Mouse (Mus musculus) stomach, postnatal 0 days (tissue): ENCODE measurements around the gene Mtus2.

Experiments
- CTCF ChIP-seq: IDR thresholded peaks from 2 replicates; pipeline ENCODE4 v1.5.1; 2016; ENCODE audit warnings: antibody characterized with exemption, low read depth, mild to moderate bottlenecking, moderate library complexity
- EP300 ChIP-seq: optimal IDR thresholded peaks from 2 replicates; pipeline ENCODE3; 2016; ENCODE audit warnings: antibody characterized with exemption

DNA sequence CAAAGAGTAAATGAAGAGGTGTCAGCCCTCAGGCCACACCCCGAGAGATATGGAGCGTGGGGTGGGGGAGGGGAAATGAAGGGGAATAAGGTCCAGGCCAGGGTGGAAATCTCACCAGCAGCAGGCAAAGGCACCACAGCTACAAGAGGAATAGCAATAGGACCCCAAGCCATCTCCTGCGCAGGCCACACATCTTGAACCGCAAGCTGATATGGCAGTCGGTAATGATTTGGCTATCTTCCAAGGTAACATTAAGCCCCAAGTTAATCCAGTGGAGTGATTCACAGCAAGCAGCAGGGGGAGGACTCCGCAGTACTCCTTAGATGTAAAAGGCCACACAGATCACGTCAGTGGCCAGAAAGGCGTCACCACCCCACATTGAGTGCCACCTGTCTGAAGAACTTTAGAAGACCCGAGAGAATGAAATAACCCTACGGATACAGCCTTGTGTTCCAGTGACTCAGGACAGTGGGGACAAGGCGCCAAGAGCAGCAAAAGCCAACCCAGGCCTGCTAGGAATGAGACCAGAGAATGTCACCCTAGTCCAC, 374.2 kb downstream of the Mtus2 start:
- no peak; the same call in 1 of the 2 replicates for TF ChIP-seq CTCF
- TF ChIP-seq EP300 = no peak
